Mouse (Mus musculus): ENCODE measurements around the gene Mindy3. TPM values are rescaled to one million over a fixed set of nuclear protein-coding genes. Genes with fewer than 3 reads are reported as not detected.
A peak's percentile ranks its signal among the peaks of the same experiment; 100 is the strongest.

Gene Mindy3
- polyA plus RNA-seq, 1 experiment from 2014 or later, result 35.4 TPM

DNA sequence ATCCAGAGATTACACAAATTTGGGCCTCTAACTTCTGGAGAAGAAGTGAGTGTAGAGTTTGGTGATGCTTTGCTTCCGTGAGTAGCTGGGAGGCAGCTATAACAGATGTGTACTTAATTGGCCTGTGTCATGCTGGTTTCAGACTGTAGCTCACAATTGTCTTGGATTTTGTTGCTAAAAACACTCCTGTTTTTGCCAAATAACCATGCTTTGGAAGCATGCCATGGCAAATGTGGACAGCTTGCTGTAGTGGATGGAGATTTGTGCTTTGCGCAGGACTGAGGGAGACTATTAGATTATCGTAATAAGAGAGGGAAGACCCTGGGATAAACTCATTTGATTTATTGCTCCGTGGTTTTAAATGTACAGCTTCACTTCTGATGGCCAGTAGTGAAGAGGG, 101.2 kb downstream of the Mindy3 start:
- H3K36me3 ChIP-seq (ENCODE audit: insufficient read depth, low read length), result no peaks in the 10 kb centered on the region
- no peak for ATAC-seq (ENCODE audit: low FRiP score, low TSS enrichment)
- H3K4me3 ChIP-seq (ENCODE audit: low read length), result no peak overlapping the region
- no peaks in the 10 kb centered on the region for H3K27me3 ChIP-seq (ENCODE audit: insufficient read depth, low read length)
- no peaks in the 10 kb centered on the region for H3K9me3 ChIP-seq (ENCODE audit: low read length)
- H3K27ac ChIP-seq (ENCODE audit: low read length), result no peak overlapping the region
- no peaks in the 10 kb centered on the region for H3K4me1 ChIP-seq (ENCODE audit: insufficient read depth, low read length)
- H3K4me2 ChIP-seq (replicated peaks; ENCODE audit: low read depth, low read length), result no peak overlapping the region
- no peak overlapping the region for H3K9ac ChIP-seq (replicated peaks; ENCODE audit: low read length)
- WGBS, result 76% methylated on average over 4 of the region's 4 CpGs

DNA sequence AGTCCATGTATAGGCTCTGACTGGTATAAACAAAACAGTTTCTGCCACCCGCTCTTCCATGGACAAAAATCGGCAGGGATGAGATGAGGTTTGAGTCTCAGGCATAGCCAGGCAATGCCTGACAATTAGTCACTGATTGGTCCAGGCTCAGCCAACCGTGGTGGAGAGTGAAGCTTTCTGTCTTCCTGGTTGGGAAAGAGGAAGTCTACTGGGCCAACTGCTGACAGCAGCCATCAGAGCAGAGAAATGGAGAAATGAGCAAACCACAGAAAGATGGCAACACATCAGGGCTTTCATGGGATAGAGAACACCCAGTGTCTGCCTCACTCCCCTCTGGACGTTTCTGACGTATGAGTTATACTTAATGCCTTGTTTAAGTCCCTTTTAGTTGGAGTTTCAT, 101.9 kb downstream of the Mindy3 start:
- H3K4me3 ChIP-seq (ENCODE audit: low read length), result no peak overlapping the region
- no peaks in the 10 kb centered on the region for H3K36me3 ChIP-seq (ENCODE audit: insufficient read depth, low read length)
- no peaks in the 10 kb centered on the region for H3K4me1 ChIP-seq (ENCODE audit: insufficient read depth, low read length)
- WGBS, result 80% methylated on average over 5 of the region's 5 CpGs
- no peak overlapping the region for H3K27ac ChIP-seq (ENCODE audit: low read length)
- ATAC-seq (ENCODE audit: low FRiP score, low TSS enrichment), result peak; percentile 75; the same call in 1 of the 2 replicates
- no peaks in the 10 kb centered on the region for H3K27me3 ChIP-seq (ENCODE audit: insufficient read depth, low read length)
- H3K9ac ChIP-seq (replicated peaks; ENCODE audit: low read length), result no peak overlapping the region
- no peak overlapping the region for H3K4me2 ChIP-seq (replicated peaks; ENCODE audit: low read depth, low read length)
- H3K9me3 ChIP-seq (ENCODE audit: low read length), result no peaks in the 10 kb centered on the region

DNA sequence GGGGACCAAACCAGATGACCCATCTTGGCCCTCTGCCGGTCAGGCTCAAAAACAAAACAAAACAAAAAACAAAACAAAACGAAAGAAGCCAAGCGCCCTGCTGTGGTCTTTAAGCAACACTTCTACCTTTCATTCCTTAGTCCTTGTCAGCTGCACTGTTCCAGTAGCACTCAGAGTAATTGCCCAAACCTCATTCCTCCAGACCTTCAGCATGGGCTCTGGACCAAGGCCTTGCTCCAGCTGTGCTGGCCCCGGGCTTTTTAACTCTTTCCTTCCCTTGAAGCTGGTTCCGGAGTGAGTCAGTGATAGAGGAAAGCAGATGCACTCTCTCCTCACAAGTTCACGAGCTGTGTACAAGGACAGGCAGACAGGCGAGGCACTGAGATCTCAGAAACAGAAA, 102.9 kb downstream of the Mindy3 start:
- no peaks in the 10 kb centered on the region for H3K36me3 ChIP-seq (ENCODE audit: insufficient read depth, low read length)
- H3K4me3 ChIP-seq (ENCODE audit: low read length), result no peak overlapping the region
- H3K4me1 ChIP-seq (ENCODE audit: insufficient read depth, low read length), result no peaks in the 10 kb centered on the region
- no peak overlapping the region for H3K4me2 ChIP-seq (replicated peaks; ENCODE audit: low read depth, low read length)
- WGBS, result 41% methylated on average over 7 of the region's 7 CpGs
- H3K9me3 ChIP-seq (ENCODE audit: low read length), result no peaks in the 10 kb centered on the region
- no peaks in the 10 kb centered on the region for H3K27me3 ChIP-seq (ENCODE audit: insufficient read depth, low read length)
- H3K9ac ChIP-seq (replicated peaks; ENCODE audit: low read length), result no peak overlapping the region
- no peak overlapping the region for H3K27ac ChIP-seq (ENCODE audit: low read length)
- no peak for ATAC-seq (ENCODE audit: low FRiP score, low TSS enrichment)

DNA sequence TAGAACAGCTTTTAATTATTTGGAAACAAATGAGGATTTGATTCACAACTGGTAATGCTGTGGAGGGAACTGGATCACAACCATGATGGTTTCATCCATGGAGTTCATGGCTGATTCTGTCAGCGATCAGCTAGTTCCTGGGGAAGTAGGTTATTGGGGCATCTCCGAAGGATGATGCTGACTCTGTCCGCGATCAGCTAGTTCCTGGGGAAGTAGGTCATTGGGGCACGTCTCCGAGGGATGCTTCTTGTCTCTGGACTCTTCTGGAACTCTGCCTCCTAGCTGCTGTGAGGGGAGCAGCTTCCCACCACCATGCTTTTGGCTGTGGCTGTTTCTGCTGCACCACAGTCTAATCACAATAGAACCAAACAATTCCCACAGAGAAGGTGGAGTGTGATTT, 105.2 kb downstream of the Mindy3 start:
- Histone ChIP-seq H3K9ac (replicated peaks; ENCODE audit: low read length) (no peak overlapping the region), H3K4me3 (ENCODE audit: low read length) (no peak overlapping the region), H3K9me3 (ENCODE audit: low read length) (no peaks in the 10 kb centered on the region), H3K27ac (ENCODE audit: low read length) (no peak overlapping the region), H3K4me1 (ENCODE audit: insufficient read depth, low read length) (no peaks in the 10 kb centered on the region), H3K27me3 (ENCODE audit: insufficient read depth, low read length) (no peaks in the 10 kb centered on the region), H3K36me3 (ENCODE audit: insufficient read depth, low read length) (no peaks in the 10 kb centered on the region), H3K4me2 (replicated peaks; ENCODE audit: low read depth, low read length) (no peak overlapping the region)
- ATAC-seq (ENCODE audit: low FRiP score, low TSS enrichment), result no peak
- WGBS, result 78% methylated on average over 6 of the region's 6 CpGs

DNA sequence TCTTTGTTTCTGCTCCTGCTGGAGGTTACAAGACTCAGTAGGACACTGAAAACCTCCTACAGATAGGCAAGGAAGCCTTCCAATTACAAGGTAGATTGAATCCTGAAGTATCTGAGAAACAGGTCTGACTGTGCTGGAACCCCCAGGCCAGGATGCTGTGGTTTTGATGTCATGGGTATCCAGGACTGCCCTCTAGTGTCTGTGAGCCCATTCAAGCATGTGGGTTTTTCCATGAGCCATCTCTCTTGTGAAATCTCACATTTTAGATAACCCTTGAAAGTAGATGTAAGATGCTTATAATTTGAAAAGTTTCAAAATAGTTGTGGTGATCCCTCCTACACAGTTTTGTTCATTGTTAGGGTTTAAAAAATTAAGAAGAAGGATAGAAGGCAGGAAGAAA, 110.8 kb downstream of the Mindy3 start:
- no peaks in the 10 kb centered on the region for H3K9me3 ChIP-seq (ENCODE audit: low read length)
- no peak overlapping the region for H3K4me3 ChIP-seq (ENCODE audit: low read length)
- H3K4me1 ChIP-seq (ENCODE audit: insufficient read depth, low read length), result peaks cover 4% of the 10 kb centered on the region; the same call in 1 of the 2 replicates
- H3K27ac ChIP-seq (ENCODE audit: low read length), result no peak overlapping the region
- H3K36me3 ChIP-seq (ENCODE audit: insufficient read depth, low read length), result no peaks in the 10 kb centered on the region
- no peak overlapping the region for H3K9ac ChIP-seq (replicated peaks; ENCODE audit: low read length)
- no peaks in the 10 kb centered on the region for H3K27me3 ChIP-seq (ENCODE audit: insufficient read depth, low read length)
- ATAC-seq (ENCODE audit: low FRiP score, low TSS enrichment), result no peak
- no peak overlapping the region for H3K4me2 ChIP-seq (replicated peaks; ENCODE audit: low read depth, low read length)

DNA sequence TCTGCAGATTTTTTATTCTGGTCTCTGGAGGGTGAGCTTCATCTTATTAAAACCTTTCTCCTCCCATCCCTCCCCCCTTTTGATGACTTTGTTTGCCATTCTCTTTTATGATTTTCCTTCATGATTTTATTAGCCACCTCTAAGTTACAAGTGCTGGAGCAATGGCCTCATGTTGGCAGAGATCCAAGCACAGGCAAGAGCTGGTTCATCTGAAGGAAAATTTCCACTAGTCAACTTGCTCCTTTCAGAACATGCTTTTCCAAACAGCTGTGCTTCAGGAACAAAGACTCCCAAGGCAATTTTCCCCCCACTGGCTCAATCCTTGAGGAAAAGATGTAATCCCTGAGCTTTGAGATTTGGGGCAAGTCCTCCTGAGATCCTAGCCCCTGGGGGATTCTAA, 112.0 kb downstream of the Mindy3 start:
- Histone ChIP-seq H3K9me3 (ENCODE audit: low read length) (no peaks in the 10 kb centered on the region), H3K27me3 (ENCODE audit: insufficient read depth, low read length) (no peaks in the 10 kb centered on the region), H3K4me2 (replicated peaks; ENCODE audit: low read depth, low read length) (no peak overlapping the region), H3K36me3 (ENCODE audit: insufficient read depth, low read length) (no peaks in the 10 kb centered on the region), H3K9ac (replicated peaks; ENCODE audit: low read length) (no peak overlapping the region), H3K27ac (ENCODE audit: low read length) (no peak overlapping the region), H3K4me1 (ENCODE audit: insufficient read depth, low read length) (peaks cover 4% of the 10 kb centered on the region; the same call in 1 of the 2 replicates), H3K4me3 (ENCODE audit: low read length) (no peak overlapping the region)
- no peak for ATAC-seq (ENCODE audit: low FRiP score, low TSS enrichment)

DNA sequence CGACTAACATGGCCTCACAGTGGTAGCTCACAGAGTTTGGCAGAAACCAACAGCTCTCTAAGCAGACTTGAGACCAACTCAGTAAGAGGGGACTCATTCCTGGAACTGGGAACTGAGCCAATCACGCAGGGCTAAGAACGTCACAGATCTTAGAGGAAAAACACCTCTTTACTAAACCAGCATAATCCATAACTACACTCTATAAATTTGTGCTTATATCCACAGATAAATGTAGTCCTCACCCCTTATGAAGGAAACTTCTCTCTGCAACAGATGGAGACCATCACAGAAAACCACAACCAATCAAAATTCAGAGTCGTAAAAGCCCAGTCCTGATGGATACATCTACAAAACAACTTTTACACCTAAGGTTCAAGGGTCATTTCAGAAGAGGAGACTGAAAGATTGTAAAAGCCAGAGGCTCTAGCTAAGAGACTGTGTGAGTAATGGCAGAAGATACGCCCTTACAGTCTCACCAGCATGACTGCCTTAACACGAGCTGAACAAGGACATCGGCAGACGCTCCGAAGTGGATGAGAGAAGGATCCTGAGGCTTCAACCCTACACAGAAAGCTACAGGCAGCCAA, 114.1 kb downstream of the Mindy3 start:
- no peak overlapping the region for H3K9ac ChIP-seq (replicated peaks; ENCODE audit: low read length)
- H3K4me1 ChIP-seq (ENCODE audit: insufficient read depth, low read length), result peaks cover 11% of the 10 kb centered on the region; the same call in 1 of the 2 replicates
- ATAC-seq (ENCODE audit: low FRiP score, low TSS enrichment), result no peak
- no peak overlapping the region for H3K4me3 ChIP-seq (ENCODE audit: low read length)
- H3K9me3 ChIP-seq (ENCODE audit: low read length), result no peaks in the 10 kb centered on the region
- H3K27me3 ChIP-seq (ENCODE audit: insufficient read depth, low read length), result 0 out of 2 replicates have a peak, but pooled peaks cover 4% of the 10 kb centered on the region
- no peak overlapping the region for H3K4me2 ChIP-seq (replicated peaks; ENCODE audit: low read depth, low read length)
- WGBS, result 54% methylated on average over 9 of the region's 9 CpGs
- H3K27ac ChIP-seq (ENCODE audit: low read length), result no peak overlapping the region
- no peaks in the 10 kb centered on the region for H3K36me3 ChIP-seq (ENCODE audit: insufficient read depth, low read length)

DNA sequence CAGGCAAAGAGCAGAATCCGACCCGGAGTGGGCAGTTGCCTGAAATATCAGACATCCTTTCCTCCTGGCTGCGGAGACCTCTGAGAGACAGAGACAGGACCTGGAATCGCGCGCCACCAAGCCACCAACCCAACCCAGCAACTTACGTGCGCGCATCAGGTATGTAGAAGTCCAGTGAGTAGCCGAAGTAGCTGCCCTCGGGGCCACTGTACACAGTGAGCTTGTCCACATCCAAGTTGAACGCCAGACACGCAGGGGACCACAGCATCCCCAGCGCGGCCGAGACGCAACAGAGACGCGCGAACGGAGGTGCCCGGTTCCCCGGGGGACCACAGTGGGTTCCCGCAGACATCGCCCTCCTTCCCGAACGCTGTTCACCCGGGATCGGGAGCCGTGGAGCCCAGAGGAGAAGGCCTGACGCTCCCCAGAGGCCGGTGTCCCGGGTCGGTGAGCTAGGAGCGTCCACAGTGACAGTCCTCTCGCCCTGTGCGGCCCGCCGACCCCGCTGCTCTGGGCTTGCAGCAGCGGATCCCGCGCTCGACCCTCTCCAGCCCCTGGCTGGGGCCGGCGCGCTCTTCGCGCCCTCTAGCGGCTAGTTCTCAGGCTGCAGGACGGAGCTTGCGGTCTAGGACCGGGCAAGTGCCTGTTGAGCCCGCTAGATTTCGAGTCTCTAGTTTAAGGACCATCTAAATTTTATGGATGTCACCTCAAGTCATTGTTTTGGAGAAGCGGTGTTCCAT, 117.7 kb downstream of the Mindy3 start, which contains the start of gene Itga8:
Gene Itga8 (minus strand): TSS at position 492 of the 740 bp plus-strand sequence.
- H3K4me3 ChIP-seq (ENCODE audit: low read length), result peak within 1 kb of the TSS; percentile 66
- H3K36me3 ChIP-seq (ENCODE audit: insufficient read depth, low read length), result no peaks in the 10 kb centered on the region
- H3K27ac ChIP-seq (ENCODE audit: low read length), result peak within 1 kb of the TSS; percentile 73
- 0 out of 2 replicates have a peak, but pooled peaks cover 4% of the 10 kb centered on the region for H3K27me3 ChIP-seq (ENCODE audit: insufficient read depth, low read length)
- peak; percentile 96 for ATAC-seq (ENCODE audit: low FRiP score, low TSS enrichment)
- no peaks in the 10 kb centered on the region for H3K9me3 ChIP-seq (ENCODE audit: low read length)
- H3K9ac ChIP-seq (replicated peaks; ENCODE audit: low read length), result peak within 1 kb of the TSS; percentile 76
- WGBS, result under 1% methylated on average over 56 of the region's 56 CpGs
- 0 out of 2 replicates have a peak, but pooled peaks cover 6% of the 10 kb centered on the region for H3K4me1 ChIP-seq (ENCODE audit: insufficient read depth, low read length)
- H3K4me2 ChIP-seq (replicated peaks; ENCODE audit: low read depth, low read length), result peak within 1 kb of the TSS; percentile 75

DNA sequence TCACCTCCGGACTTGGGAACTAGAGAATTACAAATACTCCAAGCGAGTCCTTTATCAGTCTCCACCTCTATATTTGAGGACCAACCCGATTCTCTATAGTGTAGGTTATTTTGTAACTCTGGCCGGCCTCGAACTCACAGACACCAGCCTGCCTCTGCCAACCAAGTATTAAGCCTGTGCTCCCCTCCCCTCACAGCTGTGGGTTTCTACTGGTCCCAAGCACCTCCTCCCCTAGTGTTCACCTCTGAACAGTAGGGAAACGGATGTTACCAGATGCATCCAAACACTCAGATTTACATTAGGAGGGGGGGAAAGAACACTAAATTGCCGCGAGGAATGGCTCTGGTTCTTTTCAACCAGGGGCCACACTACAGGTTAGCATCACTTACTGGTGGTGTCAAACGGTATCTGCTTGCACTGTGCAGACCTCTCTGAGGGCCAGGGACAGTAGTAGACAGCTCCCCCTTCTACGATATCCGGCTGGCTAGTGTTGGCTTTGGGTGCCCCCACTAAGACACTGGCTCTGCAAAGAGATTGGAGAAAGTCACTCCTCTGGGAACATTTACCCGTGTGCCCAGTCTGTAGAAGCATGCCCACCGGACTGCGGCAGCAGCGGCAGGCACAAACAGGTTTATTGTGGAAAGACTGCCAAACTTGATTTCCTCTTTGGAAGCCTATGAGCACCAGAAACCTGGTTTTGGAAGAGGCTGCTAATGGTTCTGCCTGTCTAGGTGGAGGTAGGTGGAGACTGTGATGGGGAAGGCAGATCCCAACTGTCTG, 118.6 kb downstream of the Mindy3 start:
- H3K36me3 ChIP-seq (ENCODE audit: insufficient read depth, low read length), result no peaks in the 10 kb centered on the region
- H3K27me3 ChIP-seq (ENCODE audit: insufficient read depth, low read length), result 0 out of 2 replicates have a peak, but pooled peaks cover 4% of the 10 kb centered on the region
- 0 out of 2 replicates have a peak, but pooled peaks cover 10% of the 10 kb centered on the region for H3K4me1 ChIP-seq (ENCODE audit: insufficient read depth, low read length)
- peak overlapping the region; percentile 66 for H3K4me3 ChIP-seq (ENCODE audit: low read length)
- peak overlapping the region; percentile 75 for H3K4me2 ChIP-seq (replicated peaks; ENCODE audit: low read depth, low read length)
- peak; percentile 30; the same call in 1 of the 2 replicates for ATAC-seq (ENCODE audit: low FRiP score, low TSS enrichment)
- WGBS, result 40% methylated on average over 15 of the region's 15 CpGs
- no peaks in the 10 kb centered on the region for H3K9me3 ChIP-seq (ENCODE audit: low read length)
- H3K9ac ChIP-seq (replicated peaks; ENCODE audit: low read length), result peak overlapping the region; percentile 76
- peak overlapping the region; percentile 73 for H3K27ac ChIP-seq (ENCODE audit: low read length)
